Mouse (Mus musculus) CH12.LX (cell line): ENCODE data around the gene Pip5k1c. TPM values are rescaled to one million over a fixed set of nuclear protein-coding genes. Genes with fewer than 3 reads are reported as not detected.

Experiments
- DNase-seq: peaks from one replicate; pipeline ENCODE4 v3.0.0-alpha.2; 2013; ENCODE audit errors: extremely low read depth
- H3K27ac ChIP-seq: 2 replicates; pipeline ENCODE4 v1.5.1; 2012; ENCODE audit warnings: low read depth, mild to moderate bottlenecking, control low read depth, moderate library complexity; ENCODE audit not compliant: insufficient read depth
- H3K27me3 ChIP-seq: replicated peaks from 2 replicates; pipeline ENCODE3; 2012; ENCODE audit warnings: inconsistent platforms
- H3K36me3 ChIP-seq, 2 experiments: replicated peaks in 1 of 2; 2 replicates each; pipeline versions ENCODE3 to v1.6.1; 2012; ENCODE audit warnings: inconsistent platforms in 1 of 2, low read length in 1 of 2, mild to moderate bottlenecking in 1 of 2, mixed read lengths in 1 of 2, moderate library complexity in 1 of 2; ENCODE audit not compliant: control insufficient read depth in 1 of 2, insufficient read depth in 1 of 2
- H3K4me1 ChIP-seq, 2 experiments: 2 replicates each; pipeline ENCODE4 v1.6.1; 2012; ENCODE audit warnings: inconsistent platforms in 1 of 2, moderate library complexity in 1 of 2; ENCODE audit not compliant: insufficient read depth in 2 of 2, control insufficient read depth in 1 of 2
- H3K4me2 ChIP-seq: 2 replicates; pipeline ENCODE4 v1.6.1; 2012; ENCODE audit warnings: low read depth, mild to moderate bottlenecking, control low read depth; ENCODE audit not compliant: poor library complexity, insufficient read depth, severe bottlenecking
- H3K4me3 ChIP-seq, 3 experiments: fragments of 150-350 bp in 1 of 3; sonication (generic) in 1 of 3; replicated peaks in 1 of 3; 2 replicates each; pipeline versions ENCODE3 to v1.5.1; 2011 to 2012; ENCODE audit warnings: low read depth in 2 of 3, low read length in 2 of 3, mild to moderate bottlenecking in 2 of 3, moderate library complexity in 2 of 3, control low read depth in 1 of 3, improper control_type of control experiment in 1 of 3, inconsistent platforms in 1 of 3, mixed read lengths in 1 of 3; ENCODE audit not compliant: poor library complexity in 1 of 3
- H3K79me2 ChIP-seq: replicated peaks from 2 replicates; pipeline ENCODE4 v1.6.1; 2012; ENCODE audit warnings: mild to moderate bottlenecking, moderate library complexity; ENCODE audit not compliant: control insufficient read depth, poor library complexity, insufficient read depth, severe bottlenecking; ENCODE audit errors: extremely low read depth
- H3K9ac ChIP-seq: 2 replicates; pipeline ENCODE4 v1.6.1; 2012; ENCODE audit warnings: low read depth, mild to moderate bottlenecking, control low read depth, moderate library complexity; ENCODE audit not compliant: insufficient read depth
- H3K9me3 ChIP-seq: replicated peaks from 2 replicates; pipeline ENCODE3; 2012; ENCODE audit warnings: low read length, inconsistent platforms, mixed read lengths
- BHLHE40 ChIP-seq: IDR thresholded peaks from 2 replicates; pipeline ENCODE4 v1.6.1; 2011; ENCODE audit warnings: mild to moderate bottlenecking, low read depth, low read length, improper control_type of control experiment
- CHD1 ChIP-seq: IDR thresholded peaks from 2 replicates; pipeline ENCODE4 v1.6.1; 2012; ENCODE audit warnings: low read depth, low read length, improper control_type of control experiment, inconsistent platforms
- CHD2 ChIP-seq: IDR thresholded peaks from 2 replicates; pipeline ENCODE4 v1.6.1; 2011; ENCODE audit warnings: low read length, improper control_type of control experiment
- CTCF ChIP-seq, 2 experiments: IDR thresholded peaks in 1 of 2; conservative IDR thresholded peaks in 1 of 2; 2 replicates each; pipeline ENCODE4 v1.5.1; 2011 to 2012; ENCODE audit warnings: low read depth in 2 of 2, low read length in 2 of 2, improper control_type of control experiment in 1 of 2, inconsistent platforms in 1 of 2, mild to moderate bottlenecking in 1 of 2, moderate library complexity in 1 of 2
- E2F4 ChIP-seq: IDR thresholded peaks from 2 replicates; pipeline ENCODE4 v1.6.1; 2011; ENCODE audit warnings: low read depth, low read length, improper control_type of control experiment; ENCODE audit not compliant: insufficient replicate concordance
- ELF1 ChIP-seq: IDR thresholded peaks from 2 replicates; pipeline ENCODE4 v1.6.1; 2014; ENCODE audit warnings: low read depth, mild to moderate bottlenecking, inconsistent platforms, low read length, improper control_type of control experiment
- EP300 ChIP-seq: IDR thresholded peaks from 2 replicates; pipeline ENCODE4 v1.6.1; 2011; ENCODE audit warnings: low read length, improper control_type of control experiment
- ETS1 ChIP-seq: conservative IDR thresholded peaks from 2 replicates; pipeline ENCODE4 v1.6.1; 2012; ENCODE audit warnings: low read depth, mild to moderate bottlenecking, inconsistent platforms, low read length, improper control_type of control experiment, moderate library complexity
- GABPA ChIP-seq: IDR thresholded peaks from 2 replicates; pipeline ENCODE4 v1.6.1; 2012; ENCODE audit warnings: low read depth, low read length, improper control_type of control experiment, inconsistent platforms; ENCODE audit not compliant: insufficient replicate concordance
- HCFC1 ChIP-seq: IDR thresholded peaks from 2 replicates; pipeline ENCODE4 v1.6.1; 2012; ENCODE audit warnings: low read depth, mild to moderate bottlenecking, inconsistent platforms, low read length, improper control_type of control experiment
- IRF4 ChIP-seq: IDR thresholded peaks from 2 replicates; pipeline ENCODE4 v1.6.1; 2014; ENCODE audit warnings: low read depth, mild to moderate bottlenecking, inconsistent platforms, low read length, improper control_type of control experiment
- JUND ChIP-seq: conservative IDR thresholded peaks from 2 replicates; pipeline ENCODE4 v1.6.1; 2011; ENCODE audit warnings: low read depth, low read length, improper control_type of control experiment
- MAZ ChIP-seq: IDR thresholded peaks from 2 replicates; pipeline ENCODE4 v1.6.1; 2012; ENCODE audit warnings: low read depth, mild to moderate bottlenecking, inconsistent platforms, low read length, improper control_type of control experiment, moderate library complexity
- MYC ChIP-seq: IDR thresholded peaks from 2 replicates; pipeline ENCODE4 v1.6.1; 2011; ENCODE audit warnings: low read depth, mild to moderate bottlenecking, improper control_type of control experiment, low read length
- NRF1 ChIP-seq: IDR thresholded peaks from 2 replicates; pipeline ENCODE4 v1.6.1; 2014; ENCODE audit warnings: low read depth, mild to moderate bottlenecking, inconsistent platforms, low read length, improper control_type of control experiment, moderate library complexity
- PAX5 ChIP-seq: IDR thresholded peaks from 2 replicates; pipeline ENCODE4 v1.6.1; 2012; ENCODE audit warnings: low read length, inconsistent platforms, mixed read lengths
- POLR2A ChIP-seq: IDR thresholded peaks from 2 replicates; pipeline ENCODE4 v1.6.1; 2011; ENCODE audit warnings: low read depth, mild to moderate bottlenecking, improper control_type of control experiment, low read length
- RAD21 ChIP-seq: IDR thresholded peaks from 2 replicates; pipeline ENCODE4 v1.6.1; 2011; ENCODE audit warnings: low read depth, mild to moderate bottlenecking, low read length, improper control_type of control experiment, moderate library complexity
- RCOR1 ChIP-seq: conservative IDR thresholded peaks from 2 replicates; pipeline ENCODE4 v1.6.1; 2012; ENCODE audit warnings: low read depth, mild to moderate bottlenecking, inconsistent platforms, low read length, improper control_type of control experiment
- SIN3A ChIP-seq: IDR thresholded peaks from 2 replicates; pipeline ENCODE4 v1.6.1; 2012; ENCODE audit warnings: low read length, improper control_type of control experiment, inconsistent platforms
- SMC3 ChIP-seq: IDR thresholded peaks from 2 replicates; pipeline ENCODE4 v1.6.1; 2011; ENCODE audit warnings: low read depth, low read length, improper control_type of control experiment
- TBP ChIP-seq: conservative IDR thresholded peaks from 2 replicates; pipeline ENCODE4 v1.6.1; 2011; ENCODE audit warnings: low read depth, low read length, improper control_type of control experiment
- ZC3H11A ChIP-seq: IDR thresholded peaks from 2 replicates; pipeline ENCODE4 v1.6.1; 2012; ENCODE audit warnings: low read depth, mild to moderate bottlenecking, inconsistent platforms, low read length, improper control_type of control experiment
- ZKSCAN1 ChIP-seq: IDR thresholded peaks from 2 replicates; pipeline ENCODE4 v1.6.1; 2012; ENCODE audit warnings: low read depth, inconsistent platforms, low read length, improper control_type of control experiment, borderline replicate concordance
- ZMIZ1 ChIP-seq: IDR thresholded peaks from 2 replicates; pipeline ENCODE4 v1.6.1; 2012; ENCODE audit warnings: low read depth, mild to moderate bottlenecking, inconsistent platforms, low read length, improper control_type of control experiment
- ZNF384 ChIP-seq: IDR thresholded peaks from 2 replicates; pipeline ENCODE4 v1.6.1; 2012; ENCODE audit warnings: low read depth, low read length, improper control_type of control experiment, inconsistent platforms
- dilution Hi-C: fragments of 300-500 bp; cut with MboI; formaldehyde crosslinking; loops from 2 replicates; pipeline ENCODE4 v1.14.3; 2020; ENCODE audit warnings: low sequenced_read_pairs; ENCODE audit not compliant: extremely low pct_unique_long_range_greater_than_20kb, extremely low pct_ligation_motif_present
- in situ Hi-C: fragments of 300-500 bp; cut with MboI; formaldehyde crosslinking; loops from 3 replicates; pipeline ENCODE4 v1.14.3; 2019; ENCODE audit warnings: low sequenced_read_pairs, low pct_ligation_motif_present, low pct_unique_long_range_greater_than_20kb, mixed read lengths
- polyA plus RNA-seq: library from polyadenylated mRNA; unstranded; fragments of >175 nt; gene quantifications from 2 replicates; pipeline ENCODE4 v1.2.1, GENCODE M21; 2012; ENCODE audit warnings: low read depth; ENCODE audit not compliant: insufficient read length
- total RNA-seq, 2 experiments: library from RNA; depleted of rRNA; stranded (reverse); fragments of 300-350 nt in 1 of 2; fragments of >200 nt in 1 of 2; gene quantifications; 2 replicates each; pipeline ENCODE4 v1.2.3; 2012 to 2014

Pip5k1c gene
- total and polyA plus RNA-seq, 3 experiments = 11.4 to 51.4 (median 12.6) TPM

DNA sequence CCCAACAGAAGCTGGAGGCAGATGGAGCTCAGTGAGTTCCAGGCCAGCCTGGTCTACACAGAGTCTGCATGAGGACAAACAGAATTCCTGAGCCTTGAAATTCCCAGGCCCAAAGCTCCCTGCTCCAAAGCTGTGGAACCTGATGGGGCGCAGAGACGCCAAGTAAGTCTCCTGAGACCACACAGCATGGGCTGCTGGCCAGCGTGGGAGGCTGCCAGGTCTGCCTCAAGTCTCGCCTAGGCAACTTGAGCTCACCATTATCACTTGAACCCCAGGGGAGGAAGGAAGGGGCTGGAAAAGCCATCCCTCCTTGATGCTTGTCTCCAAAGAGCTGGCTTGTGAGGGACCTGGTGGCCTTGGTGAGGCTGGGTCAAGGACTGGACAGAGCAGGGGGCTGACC, 37.2 kb downstream of the Pip5k1c start:
- no peak for DNase-seq
- in situ Hi-C loops = no loop called here
- peaks cover 6 to 24% of the 10 kb centered on the region in 2 experiments for H3K4me1 ChIP-seq
- no peak overlapping the region for H3K27ac ChIP-seq
- H3K27me3 ChIP-seq = no peaks in the 10 kb centered on the region
- no peak overlapping the region for H3K4me2 ChIP-seq
- H3K36me3 ChIP-seq = peaks cover 23 to 55% of the 10 kb centered on the region in 2 experiments
- no peak for TF ChIP-seq PAX5
- no peak for TF ChIP-seq IRF4
- TF ChIP-seq POLR2A = no peak
- TF ChIP-seq RAD21 = no peak
- TF ChIP-seq JUND = no peak
- no peak for TF ChIP-seq ETS1
- TF ChIP-seq NRF1 = no peak
- TF ChIP-seq SMC3 = no peak
- no peak for TF ChIP-seq CHD2
- no peak for TF ChIP-seq RCOR1
- TF ChIP-seq HCFC1 = no peak
- TF ChIP-seq EP300 = no peak
- TF ChIP-seq ZMIZ1 = no peak
- TF ChIP-seq CTCF (conservative IDR thresholded peaks at IDR 0.05 in 1 of 2, IDR thresholded peaks at IDR 0.05 in 1 of 2; ENCODE audit: low read depth in 2 of 2, low read length in 2 of 2) = no peak
- TF ChIP-seq ZC3H11A = no peak
- TF ChIP-seq CHD1 = no peak
- H3K9me3 ChIP-seq = no peaks in the 10 kb centered on the region
- H3K79me2 ChIP-seq = no peaks in the 10 kb centered on the region
- H3K4me3 ChIP-seq = no peak overlapping the region
- dilution Hi-C loops = no loop called here
- H3K9ac ChIP-seq = no peak overlapping the region

DNA sequence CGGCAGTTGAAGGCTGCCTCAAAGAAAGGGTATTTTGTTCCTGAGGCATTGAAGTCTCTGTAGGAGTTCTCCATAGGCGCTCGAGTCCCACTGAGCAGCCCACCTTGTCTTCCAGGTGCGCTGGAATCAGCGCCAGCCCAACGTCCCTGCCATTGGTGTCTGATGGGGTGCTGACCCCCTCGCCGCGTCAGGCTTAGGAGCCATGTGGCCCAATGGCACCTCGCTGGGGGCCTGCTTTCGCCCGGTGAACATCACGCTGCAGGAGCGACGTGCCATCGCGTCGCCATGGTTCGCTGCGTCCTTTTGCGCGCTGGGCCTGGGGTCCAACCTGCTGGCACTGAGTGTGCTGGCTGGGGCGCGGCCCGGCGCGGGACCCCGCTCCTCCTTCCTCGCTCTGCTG, 39.5 kb downstream of the Pip5k1c start:
- Histone ChIP-seq H3K9me3 (no peaks in the 10 kb centered on the region), H3K79me2 (no peaks in the 10 kb centered on the region), H3K4me2 (no peak overlapping the region), H3K4me1 (peaks cover 6 to 24% of the 10 kb centered on the region in 2 experiments), H3K4me3 (no peak overlapping the region), H3K9ac (no peak overlapping the region), H3K36me3 (peaks cover under 1 to 32% of the 10 kb centered on the region in 2 experiments), H3K27me3 (peaks cover under 1% of the 10 kb centered on the region), H3K27ac (no peak overlapping the region)
- dilution Hi-C loops (no loop called here), in situ Hi-C loops (no loop called here)
- DNase-seq = no peak
- TF ChIP-seq JUND (no peak), MAZ (no peak), MYC (no peak), GABPA (no peak), E2F4 (no peak), SIN3A (no peak), ZMIZ1 (no peak), TBP (no peak), BHLHE40 (no peak), ZNF384 (no peak), ZKSCAN1 (no peak), ELF1 (no peak)
